Mouse (Mus musculus): ENCODE data around the gene Tas2r113. TPM values are rescaled to one million over a fixed set of nuclear protein-coding genes. Genes with fewer than 3 reads are reported as not detected.
"Not testable (repeated sequence)": the region's sequence is repeated elsewhere in the genome, so short reads cannot be mapped to it uniquely, and the experiment has no call there.

Gene Tas2r113
- not detected in 2 replicates for polyA plus RNA-seq (2016; fragmentation: Nextera tagmentation; extraction: Ambion mirVana)

DNA sequence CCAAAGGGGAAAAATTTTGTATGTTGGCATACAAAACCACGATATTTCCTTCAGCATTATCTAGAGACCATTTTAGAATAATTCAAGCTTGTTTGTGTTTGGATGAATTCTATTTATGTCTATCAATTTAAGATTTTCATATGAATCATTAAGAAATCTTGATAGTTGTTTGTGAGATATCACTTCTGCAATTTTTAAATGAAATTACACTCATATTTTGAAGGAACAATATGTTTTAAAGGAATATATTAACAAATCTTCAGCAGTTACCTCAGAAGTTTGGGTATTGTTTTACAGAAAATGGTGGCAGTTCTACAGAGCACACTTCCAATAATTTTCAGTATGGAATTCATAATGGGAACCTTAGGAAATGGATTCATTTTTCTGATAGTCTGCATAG, at the start of gene Tas2r113:
TSS of gene Tas2r113 (plus strand) at position 301 of the 400 bp plus-strand sequence.
- no peak for ATAC-seq (ENCODE audit: insufficient number of reproducible peaks, insufficient read depth, low FRiP score, low TSS enrichment)
- no peaks in the 10 kb centered on the region for H3K4me1 ChIP-seq
- H3K9me3 ChIP-seq: no peaks in the 10 kb centered on the region
- H3K4me3 ChIP-seq: no peak within 1 kb of the TSS
- no peaks in the 10 kb centered on the region for H3K27me3 ChIP-seq
- WGBS: 70% methylated on average over 1 of the region's 1 CpGs
- no peak within 1 kb of the TSS for H3K9ac ChIP-seq
- H3K27ac ChIP-seq: no peak within 1 kb of the TSS
- no peak within 1 kb of the TSS for H3K4me2 ChIP-seq (replicated peaks)
- H3K36me3 ChIP-seq: no peaks in the 10 kb centered on the region

DNA sequence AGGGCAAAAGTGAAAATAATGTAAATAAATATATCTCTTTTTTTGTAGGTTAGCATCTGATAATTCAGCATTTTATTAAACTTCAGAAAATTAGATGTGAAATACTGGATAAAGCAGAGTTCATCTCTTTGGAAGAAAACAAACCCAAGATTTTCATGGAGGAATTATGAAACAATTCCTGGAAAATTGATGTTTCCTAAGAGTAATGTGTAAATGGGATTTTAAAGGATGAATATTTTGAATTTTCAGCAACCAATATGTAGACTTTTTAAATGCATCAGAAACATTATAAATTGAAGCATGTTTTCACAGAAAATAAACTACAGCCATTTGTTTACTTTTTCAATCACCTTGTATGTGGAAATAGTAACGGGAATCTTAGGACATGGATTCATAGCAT, 46.0 kb upstream of the Tas2r113 start, which contains the start of gene Tas2r123:
TSS of gene Tas2r123 (plus strand) at position 301 of the 400 bp plus-strand sequence.
- ATAC-seq (ENCODE audit: insufficient number of reproducible peaks, insufficient read depth, low FRiP score, low TSS enrichment): no peak
- Histone ChIP-seq H3K27me3 (no peaks in the 10 kb centered on the region), H3K9ac (no peak within 1 kb of the TSS), H3K27ac (no peak within 1 kb of the TSS), H3K4me3 (no peak within 1 kb of the TSS), H3K4me1 (no peaks in the 10 kb centered on the region), H3K36me3 (no peaks in the 10 kb centered on the region), H3K9me3 (no peaks in the 10 kb centered on the region), H3K4me2 (replicated peaks) (no peak within 1 kb of the TSS)
- 83% methylated on average over 1 of the region's 1 CpGs for WGBS

DNA sequence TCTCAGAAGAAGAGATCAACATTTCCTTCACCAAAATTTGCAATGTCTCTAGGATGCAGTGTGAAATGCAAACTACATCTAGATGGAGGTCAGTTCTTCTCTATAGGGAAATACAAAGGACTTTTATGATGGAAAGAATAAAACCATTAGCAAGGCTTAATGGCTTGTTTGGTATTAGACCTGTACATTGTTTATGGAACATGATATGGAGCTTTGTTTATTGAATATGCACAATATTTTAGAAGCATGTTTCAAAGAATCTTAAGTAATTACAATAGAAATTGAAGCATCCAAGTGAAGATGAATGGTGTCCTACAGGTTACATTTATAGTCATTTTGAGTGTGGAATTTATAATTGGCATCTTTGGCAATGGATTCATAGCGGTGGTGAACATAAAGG, 37.7 kb upstream of the Tas2r113 start, which contains the start of gene Tas2r116:
TSS of gene Tas2r116 (plus strand) at position 301 of the 400 bp plus-strand sequence.
- H3K4me3 ChIP-seq: no peak within 1 kb of the TSS
- no peak within 1 kb of the TSS for H3K27ac ChIP-seq
- 74% methylated on average over 1 of the region's 1 CpGs for whole genome bisulfite sequencing
- no peaks in the 10 kb centered on the region for H3K4me1 ChIP-seq
- no peaks in the 10 kb centered on the region for H3K9me3 ChIP-seq
- no peaks in the 10 kb centered on the region for H3K36me3 ChIP-seq
- no peak within 1 kb of the TSS for H3K4me2 ChIP-seq (replicated peaks)
- no peaks in the 10 kb centered on the region for H3K27me3 ChIP-seq
- no peak within 1 kb of the TSS for H3K9ac ChIP-seq
- no peak for ATAC-seq (ENCODE audit: insufficient number of reproducible peaks, insufficient read depth, low FRiP score, low TSS enrichment)

DNA sequence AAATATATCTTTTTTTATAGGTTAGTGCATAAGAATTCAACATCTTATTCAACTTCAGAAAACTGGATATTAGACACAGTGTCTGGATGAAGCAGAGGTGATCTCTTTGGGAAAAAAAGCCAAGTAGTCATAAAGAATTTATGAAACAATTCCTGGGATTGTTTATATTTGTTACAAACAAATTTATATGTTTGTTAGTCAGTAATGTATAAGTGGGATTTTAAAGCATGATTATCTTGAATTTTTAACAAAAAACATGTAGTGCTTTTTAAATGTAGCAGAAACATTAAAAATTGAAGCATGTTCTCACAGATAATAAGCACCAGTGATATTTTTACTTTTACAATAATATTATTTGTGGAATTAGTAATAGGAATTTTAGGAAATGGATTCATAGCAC, 25.1 kb upstream of the Tas2r113 start, which contains the start of gene Tas2r110:
TSS of gene Tas2r110 (plus strand) at position 301 of the 400 bp plus-strand sequence.
- no peaks in the 10 kb centered on the region for H3K9me3 ChIP-seq
- no peak for ATAC-seq (ENCODE audit: insufficient number of reproducible peaks, insufficient read depth, low FRiP score, low TSS enrichment)
- no peak within 1 kb of the TSS for H3K4me3 ChIP-seq
- no peaks in the 10 kb centered on the region for H3K36me3 ChIP-seq
- no peak within 1 kb of the TSS for H3K9ac ChIP-seq
- H3K27ac ChIP-seq: no peak within 1 kb of the TSS
- no peaks in the 10 kb centered on the region for H3K27me3 ChIP-seq
- H3K4me1 ChIP-seq: no peaks in the 10 kb centered on the region
- H3K4me2 ChIP-seq (replicated peaks): no peak within 1 kb of the TSS

DNA sequence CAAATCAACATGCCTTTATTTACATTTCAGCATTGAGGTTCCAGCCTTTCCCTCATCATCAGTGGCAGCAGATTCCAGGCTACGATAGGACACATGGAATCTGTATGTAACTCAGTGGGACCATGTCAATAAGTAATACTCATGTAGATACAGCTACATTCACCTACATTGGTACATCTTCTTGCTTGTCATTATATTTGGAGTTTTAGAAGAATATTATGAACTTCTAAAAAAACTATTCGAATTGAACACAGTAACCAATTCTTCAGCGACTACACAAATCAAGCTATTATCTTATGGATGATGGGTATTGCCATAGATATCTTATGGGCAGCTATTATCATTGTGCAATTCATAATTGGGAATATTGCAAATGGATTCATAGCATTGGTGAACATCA, 16.5 kb downstream of the Tas2r113 start, which contains the start of gene Tas2r125:
TSS of gene Tas2r125 (plus strand) at position 301 of the 400 bp plus-strand sequence.
- Histone ChIP-seq H3K9me3 (no peaks in the 10 kb centered on the region), H3K9ac (no peak within 1 kb of the TSS), H3K4me2 (replicated peaks) (no peak within 1 kb of the TSS), H3K27ac (no peak within 1 kb of the TSS), H3K4me3 (no peak within 1 kb of the TSS), H3K36me3 (no peaks in the 10 kb centered on the region), H3K4me1 (no peaks in the 10 kb centered on the region), H3K27me3 (no peaks in the 10 kb centered on the region)
- 86% methylated on average over 3 of the region's 3 CpGs for WGBS
- ATAC-seq (ENCODE audit: insufficient number of reproducible peaks, insufficient read depth, low FRiP score, low TSS enrichment): no peak

DNA sequence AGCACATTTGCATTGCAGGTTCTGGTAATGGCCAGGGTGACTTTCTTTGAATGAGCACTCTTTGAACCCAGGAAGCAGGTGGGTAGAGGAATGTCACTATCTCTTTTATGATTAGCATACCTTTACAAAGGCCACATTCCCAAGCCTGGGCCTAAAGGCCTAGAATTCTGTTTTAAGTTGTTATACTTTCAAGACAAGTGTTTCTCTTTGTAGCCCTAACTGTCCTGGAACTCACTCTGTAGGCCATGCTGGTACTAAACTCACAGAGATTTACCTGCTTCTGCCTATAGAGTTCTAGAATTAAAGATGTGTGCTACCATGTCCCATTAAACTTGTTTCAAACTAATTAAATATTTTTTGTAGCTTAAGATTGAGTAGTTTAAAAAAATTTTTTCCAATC, 48.6 kb downstream of the Tas2r113 start:
- not testable (repeated sequence) for H3K27ac ChIP-seq

More for the DNA sequence above, 48.6 kb downstream of the Tas2r113 start:
- not testable (repeated sequence) for H3K4me1 ChIP-seq; H3K4me2 ChIP-seq (replicated peaks); H3K36me3 ChIP-seq; H3K27me3 ChIP-seq; H3K9ac ChIP-seq; H3K4me3 ChIP-seq; ATAC-seq (ENCODE audit: insufficient number of reproducible peaks, insufficient read depth, low FRiP score, low TSS enrichment); H3K9me3 ChIP-seq

Other genes with a start within 250 kb of the Tas2r113 start
- not detected in 2 replicates for gene A630073D07Rik, start 241.5 kb upstream of the Tas2r113 start, polyA plus RNA-seq (2016; fragmentation: Nextera tagmentation; extraction: Ambion mirVana)
- not detected in 2 replicates for gene Tas2r120, start 236.1 kb upstream of the Tas2r113 start, polyA plus RNA-seq (2016; fragmentation: Nextera tagmentation; extraction: Ambion mirVana)
- not detected in 2 replicates for gene Tas2r121, start 192.0 kb upstream of the Tas2r113 start, polyA plus RNA-seq (2016; fragmentation: Nextera tagmentation; extraction: Ambion mirVana)
- gene Tas2r122, start 181.1 kb upstream of the Tas2r113 start, polyA plus RNA-seq (2016; fragmentation: Nextera tagmentation; extraction: Ambion mirVana): not detected in 2 replicates
- gene Tas2r115, start 155.0 kb upstream of the Tas2r113 start, polyA plus RNA-seq (2016; fragmentation: Nextera tagmentation; extraction: Ambion mirVana): not detected in 2 replicates
- gene Tas2r124, start 138.3 kb upstream of the Tas2r113 start, polyA plus RNA-seq (2016; fragmentation: Nextera tagmentation; extraction: Ambion mirVana): not detected in 2 replicates
- gene Tas2r102, start 130.9 kb upstream of the Tas2r113 start, polyA plus RNA-seq (2016; fragmentation: Nextera tagmentation; extraction: Ambion mirVana): not detected in 2 replicates
- not detected in 2 replicates for gene Tas2r136, start 114.8 kb upstream of the Tas2r113 start, polyA plus RNA-seq (2016; fragmentation: Nextera tagmentation; extraction: Ambion mirVana)
- not detected in 2 replicates for gene Tas2r117, start 90.2 kb upstream of the Tas2r113 start, polyA plus RNA-seq (2016; fragmentation: Nextera tagmentation; extraction: Ambion mirVana)
- gene Tas2r123, start 45.9 kb upstream of the Tas2r113 start, polyA plus RNA-seq (2016; fragmentation: Nextera tagmentation; extraction: Ambion mirVana): not detected in 2 replicates
- not detected in 2 replicates for gene Tas2r116, start 37.6 kb upstream of the Tas2r113 start, polyA plus RNA-seq (2016; fragmentation: Nextera tagmentation; extraction: Ambion mirVana)
- not detected in 2 replicates for gene Tas2r110, start 25.0 kb upstream of the Tas2r113 start, polyA plus RNA-seq (2016; fragmentation: Nextera tagmentation; extraction: Ambion mirVana)
- not detected in 2 replicates for gene Tas2r125, start 16.6 kb downstream of the Tas2r113 start, polyA plus RNA-seq (2016; fragmentation: Nextera tagmentation; extraction: Ambion mirVana)
- not detected in 2 replicates for gene Tas2r129, start 58.1 kb downstream of the Tas2r113 start, polyA plus RNA-seq (2016; fragmentation: Nextera tagmentation; extraction: Ambion mirVana)
- gene Tas2r131, start 64.9 kb downstream of the Tas2r113 start, polyA plus RNA-seq (2016; fragmentation: Nextera tagmentation; extraction: Ambion mirVana): not detected in 2 replicates
- not detected in 2 replicates for gene Tas2r109, start 88.0 kb downstream of the Tas2r113 start, polyA plus RNA-seq (2016; fragmentation: Nextera tagmentation; extraction: Ambion mirVana)
- not detected in 2 replicates for gene Tas2r103, start 144.1 kb downstream of the Tas2r113 start, polyA plus RNA-seq (2016; fragmentation: Nextera tagmentation; extraction: Ambion mirVana)
- gene Tas2r140, start 162.8 kb downstream of the Tas2r113 start, polyA plus RNA-seq (2016; fragmentation: Nextera tagmentation; extraction: Ambion mirVana): not detected in 2 replicates
- gene Smim10l1, start 211.9 kb downstream of the Tas2r113 start, polyA plus RNA-seq (2016; fragmentation: Nextera tagmentation; extraction: Ambion mirVana): 104 and 111 TPM in 2 replicates